Mouse (Mus musculus) heart, embryonic 13.5 days (tissue): ENCODE data around the gene Dhrs13. TPM values are rescaled to one million over a fixed set of nuclear protein-coding genes. Genes with fewer than 3 reads are reported as not detected.

Source experiments
- ATAC-seq: fragments of 200-750 bp; cut with Nextera tagmentation; 2 replicates; pipeline ENCODE4 v1.8.0; 2017; ENCODE audit warnings: moderate TSS enrichment; ENCODE audit not compliant: insufficient number of reproducible peaks, low FRiP score, low TSS enrichment; ENCODE audit errors: extremely low read depth
- H3K27ac ChIP-seq: fragments of 300-500 bp; sonication (generic); replicated peaks from 2 replicates; pipeline ENCODE4 v1.5.1; 2015; ENCODE audit warnings: moderate library complexity, mild to moderate bottlenecking, inconsistent platforms
- H3K27me3 ChIP-seq: fragments of 300-500 bp; sonication (generic); replicated peaks from 2 replicates; pipeline ENCODE4 v1.6.1; 2015; ENCODE audit warnings: mild to moderate bottlenecking, inconsistent platforms
- H3K36me3 ChIP-seq: fragments of 300-500 bp; sonication (generic); 2 replicates; pipeline ENCODE4 v1.6.1; 2015; ENCODE audit warnings: mild to moderate bottlenecking, inconsistent platforms
- H3K4me1 ChIP-seq: fragments of 300-500 bp; sonication (generic); 2 replicates; pipeline ENCODE4 v1.6.1; 2015; ENCODE audit warnings: inconsistent platforms
- H3K4me2 ChIP-seq: fragments of 300-500 bp; sonication (generic); 2 replicates; pipeline ENCODE4 v1.6.1; 2015; ENCODE audit warnings: inconsistent platforms, mild to moderate bottlenecking, moderate library complexity
- H3K4me3 ChIP-seq: fragments of 300-500 bp; sonication (generic); 2 replicates; pipeline ENCODE4 v1.5.1; 2015; ENCODE audit warnings: moderate library complexity, mild to moderate bottlenecking, inconsistent platforms
- H3K9ac ChIP-seq: fragments of 300-500 bp; sonication (generic); 2 replicates; pipeline ENCODE4 v1.6.1; 2015; ENCODE audit warnings: inconsistent platforms, mild to moderate bottlenecking, moderate library complexity
- H3K9me3 ChIP-seq: fragments of 300-500 bp; sonication (generic); 2 replicates; pipeline ENCODE4 v1.6.1; 2016; ENCODE audit warnings: inconsistent platforms
- WGBS: fragments of 180-500 bp; shearing (Covaris S2); methylation state at CpG from one replicate; pipeline ENCODE4 v1.1.7; 2015; ENCODE audit warnings: mixed read lengths; 5-methylcytosine and 5-hydroxymethylcytosine counted together
- microRNA counts: library from miRNA; unstranded; fragments of <30 nt; microRNA quantifications from one replicate; lab custom pipeline; 2016
- microRNA-seq: library from miRNA; unstranded; fragments of <30 nt; microRNA quantifications from one replicate; pipeline ENCODE4, GENCODE M21; 2016
- polyA plus RNA-seq: library from polyadenylated mRNA; unstranded; fragments of >200 nt; fragmentation: Nextera tagmentation; extraction: Ambion mirVana; gene quantifications from 2 replicates; pipeline ENCODE4 v1.2.1, GENCODE M21; 2015

The Dhrs13 gene
- polyA plus RNA-seq, 1 experiment from 2014 or later: 13.2 TPM

DNA sequence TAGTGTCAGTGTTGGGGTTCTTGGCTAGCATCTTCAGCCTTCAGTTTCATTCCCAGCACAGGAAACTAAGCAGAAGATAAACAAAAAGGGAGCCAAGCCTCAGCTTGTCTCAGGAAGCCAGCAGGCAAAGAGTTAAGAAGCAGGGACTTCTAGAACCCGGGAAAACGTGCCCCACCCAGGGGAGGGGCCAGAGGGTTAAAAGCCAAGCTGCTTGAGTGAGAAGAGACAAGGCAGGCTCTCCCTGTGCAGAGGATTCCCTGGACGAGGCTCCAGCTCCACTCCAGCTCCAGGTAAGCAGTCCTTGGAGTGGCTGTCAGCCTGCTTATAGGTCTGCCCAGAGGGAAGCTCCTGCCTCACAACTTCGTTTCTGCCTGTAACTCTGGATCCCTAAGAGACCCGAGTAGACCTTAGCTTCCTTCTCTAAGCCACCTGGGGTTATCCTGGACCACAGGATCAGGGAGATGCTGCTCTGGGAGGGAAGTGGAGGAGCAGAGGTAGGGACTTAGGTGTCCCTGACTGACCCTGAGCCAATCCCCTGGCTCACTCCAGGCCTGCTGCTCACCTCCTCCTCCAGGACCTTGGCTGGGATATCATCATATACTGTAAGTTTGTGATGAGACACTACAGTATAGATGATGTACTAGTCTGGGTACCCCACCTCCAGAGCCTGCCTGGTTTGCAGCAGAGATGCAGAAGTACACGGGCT lies 40.5 kb downstream of the Dhrs13 start:
- peak overlapping the region; percentile 56 for H3K27ac ChIP-seq
- WGBS: 15% methylated on average over 6 of the region's 6 CpGs
- no peaks in the 10 kb centered on the region for H3K27me3 ChIP-seq
- H3K4me3 ChIP-seq: peak overlapping the region; percentile 24
- H3K36me3 ChIP-seq: peaks cover 62% of the 10 kb centered on the region
- peaks cover 20% of the 10 kb centered on the region for H3K4me1 ChIP-seq
- H3K9me3 ChIP-seq: no peaks in the 10 kb centered on the region
- H3K9ac ChIP-seq: peak overlapping the region; percentile 55; the same call in 1 of the 2 replicates
- H3K4me2 ChIP-seq: peak overlapping the region; percentile 50
- ATAC-seq: no peak

DNA sequence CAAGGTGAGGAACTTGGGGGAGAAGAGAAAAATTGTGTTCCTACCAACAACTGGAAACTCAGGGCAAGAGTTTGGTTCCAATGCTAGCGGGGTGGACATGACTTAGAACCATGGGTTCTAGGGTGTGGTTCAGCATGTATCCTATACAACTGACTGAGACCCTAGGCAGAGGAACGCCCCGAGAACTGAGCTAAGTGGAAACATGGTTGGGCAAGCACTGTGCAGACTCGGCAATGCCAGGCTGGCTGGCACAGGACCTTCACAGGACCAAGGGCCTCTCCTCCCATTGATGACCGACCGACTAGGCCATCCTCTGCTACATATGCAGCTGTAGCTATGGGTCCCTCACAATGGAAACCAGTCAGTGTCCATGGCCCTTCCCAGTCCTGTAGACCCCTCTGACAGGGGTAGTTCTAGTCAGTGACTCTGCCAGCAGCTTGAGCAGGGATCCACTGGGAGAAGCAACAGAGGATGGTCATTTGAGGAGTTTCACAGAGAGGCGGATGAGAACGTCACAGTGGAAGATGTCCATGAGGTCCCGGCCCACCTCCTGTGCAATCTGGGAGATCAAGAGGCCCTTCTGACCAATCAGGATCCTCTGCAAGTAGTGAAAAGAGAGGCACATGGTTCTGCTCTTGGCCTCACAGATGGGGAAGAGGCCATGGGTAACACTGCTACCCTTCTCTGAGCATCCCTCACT lies 41.6 kb downstream of the Dhrs13 start:
- no peak for ATAC-seq

DNA sequence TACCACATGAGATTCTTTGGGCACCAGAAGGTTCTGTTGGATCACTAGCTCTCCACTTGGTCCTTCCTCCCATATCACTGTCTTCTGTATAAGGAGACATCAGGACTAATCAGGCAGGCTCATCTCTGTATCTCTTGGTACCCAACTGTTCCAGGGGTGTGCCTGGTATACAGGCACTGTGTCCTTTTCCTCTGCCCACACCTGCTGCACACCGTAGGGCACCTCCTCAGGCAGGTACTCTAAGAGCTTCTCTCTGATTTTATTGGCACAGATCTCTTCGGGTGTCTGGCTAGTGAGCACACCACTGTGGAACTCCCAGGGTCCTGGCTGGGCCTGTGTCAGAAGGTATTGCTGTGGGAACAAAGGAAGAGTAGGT lies 42.2 kb downstream of the Dhrs13 start:
- Histone ChIP-seq H3K27ac (no peak overlapping the region), H3K9me3 (no peaks in the 10 kb centered on the region), H3K4me2 (peak overlapping the region; percentile 50), H3K9ac (no peak overlapping the region), H3K4me3 (peak overlapping the region; percentile 3; the same call in 1 of the 2 replicates), H3K27me3 (no peaks in the 10 kb centered on the region), H3K4me1 (peaks cover 25% of the 10 kb centered on the region), H3K36me3 (peaks cover 69% of the 10 kb centered on the region)
- WGBS: 82% methylated on average over 2 of the region's 2 CpGs
- ATAC-seq: no peak

More for the DNA sequence above, 41.6 kb downstream of the Dhrs13 start:
- no peaks in the 10 kb centered on the region for H3K9me3 ChIP-seq
- H3K4me2 ChIP-seq: peak overlapping the region; percentile 50
- 84% methylated on average over 9 of the region's 9 CpGs for WGBS
- no peak overlapping the region for H3K9ac ChIP-seq
- peaks cover 69% of the 10 kb centered on the region for H3K36me3 ChIP-seq
- peaks cover 20% of the 10 kb centered on the region for H3K4me1 ChIP-seq
- no peaks in the 10 kb centered on the region for H3K27me3 ChIP-seq
- H3K27ac ChIP-seq: no peak overlapping the region; the same call in 1 of the 2 replicates
- H3K4me3 ChIP-seq: peak overlapping the region; percentile 24; the same call in 1 of the 2 replicates

DNA sequence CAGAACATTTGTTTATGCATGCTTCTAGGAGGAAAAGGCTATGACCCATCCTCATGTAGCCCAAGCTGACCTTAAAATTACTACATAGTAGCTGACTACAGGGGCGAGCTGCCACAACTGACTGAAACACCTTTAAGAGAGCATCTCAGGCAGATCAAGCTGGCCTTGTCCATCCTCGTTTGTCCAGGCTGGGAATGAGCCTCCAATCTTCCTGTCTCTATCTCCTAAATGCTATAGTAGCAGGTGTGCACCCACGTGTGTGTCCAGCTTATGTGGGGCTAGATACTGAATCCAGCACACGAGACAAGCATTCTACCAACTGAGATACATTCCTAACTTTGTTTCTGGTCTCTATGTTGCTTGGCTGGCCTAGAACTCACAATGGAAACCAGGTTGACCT lies 42.6 kb downstream of the Dhrs13 start:
- H3K4me3 ChIP-seq: peak overlapping the region; percentile 3; the same call in 1 of the 2 replicates
- H3K9ac ChIP-seq: no peak overlapping the region; the same call in 1 of the 2 replicates
- peaks cover 25% of the 10 kb centered on the region for H3K4me1 ChIP-seq
- no peak overlapping the region for H3K27ac ChIP-seq
- H3K27me3 ChIP-seq: no peaks in the 10 kb centered on the region
- 70% methylated on average over 4 of the region's 4 CpGs for WGBS
- H3K36me3 ChIP-seq: peaks cover 69% of the 10 kb centered on the region
- peak overlapping the region; percentile 50; the same call in 1 of the 2 replicates for H3K4me2 ChIP-seq
- no peak for ATAC-seq
- H3K9me3 ChIP-seq: no peaks in the 10 kb centered on the region

DNA sequence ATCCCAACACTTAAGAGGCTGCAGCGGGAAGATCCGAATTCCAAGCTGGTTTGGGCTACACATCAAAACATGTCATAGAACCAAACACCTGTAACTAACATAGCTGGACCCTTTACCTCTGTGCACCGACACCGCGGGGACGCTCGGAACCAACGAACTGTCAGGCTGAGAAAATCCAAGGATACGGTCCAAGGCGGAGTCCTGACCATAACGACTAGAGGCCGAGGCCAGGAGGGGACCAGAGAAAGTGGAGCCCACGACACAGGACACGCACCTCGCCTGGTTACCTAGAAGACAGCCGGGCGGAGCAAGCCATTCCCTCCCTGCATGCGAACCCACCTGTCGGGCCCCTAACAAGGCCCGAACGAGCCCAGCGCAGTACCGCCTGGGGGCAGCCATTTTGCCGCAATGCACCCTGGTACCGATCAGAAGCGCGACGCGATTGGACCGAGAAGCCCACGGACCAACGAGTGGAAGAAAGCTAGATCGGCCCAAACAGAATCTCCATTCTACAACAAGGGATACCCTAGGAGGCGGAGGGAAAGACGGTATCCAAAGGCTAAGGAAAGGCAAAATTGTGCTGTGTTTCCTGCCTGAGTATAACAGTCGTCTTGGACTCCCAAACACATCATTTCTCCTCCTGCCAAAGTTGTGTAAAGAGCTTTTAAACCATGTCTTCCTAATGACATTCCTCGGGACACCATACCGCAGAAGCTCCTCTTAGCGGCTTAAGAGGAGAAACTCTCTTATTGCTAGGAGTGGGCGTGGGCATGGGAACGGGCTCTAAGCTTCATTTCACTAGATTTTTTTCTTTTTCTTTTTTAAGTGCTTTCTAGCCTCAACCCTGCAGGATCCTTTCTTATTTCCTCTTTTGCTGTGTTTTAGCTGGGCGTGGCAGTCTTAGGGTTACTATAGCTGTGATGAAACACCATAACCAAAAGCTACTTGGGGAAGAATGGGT lies 48.2 kb downstream of the Dhrs13 start, which contains the start of gene Eral1:
TSS of gene Eral1 (minus strand) at position 423 of the 961 bp plus-strand sequence.
- peaks cover 29% of the 10 kb centered on the region for H3K36me3 ChIP-seq
- H3K4me3 ChIP-seq: peak within 1 kb of the TSS; percentile 93
- peak within 1 kb of the TSS; percentile 81 for H3K4me2 ChIP-seq
- no peaks in the 10 kb centered on the region for H3K9me3 ChIP-seq
- ATAC-seq: peak; percentile 85
- peaks cover 15% of the 10 kb centered on the region for H3K4me1 ChIP-seq
- H3K27me3 ChIP-seq: no peaks in the 10 kb centered on the region
- peak within 1 kb of the TSS; percentile 92 for H3K9ac ChIP-seq
- H3K27ac ChIP-seq: peak within 1 kb of the TSS; percentile 74
- WGBS: under 1% methylated on average over 42 of the region's 42 CpGs

DNA sequence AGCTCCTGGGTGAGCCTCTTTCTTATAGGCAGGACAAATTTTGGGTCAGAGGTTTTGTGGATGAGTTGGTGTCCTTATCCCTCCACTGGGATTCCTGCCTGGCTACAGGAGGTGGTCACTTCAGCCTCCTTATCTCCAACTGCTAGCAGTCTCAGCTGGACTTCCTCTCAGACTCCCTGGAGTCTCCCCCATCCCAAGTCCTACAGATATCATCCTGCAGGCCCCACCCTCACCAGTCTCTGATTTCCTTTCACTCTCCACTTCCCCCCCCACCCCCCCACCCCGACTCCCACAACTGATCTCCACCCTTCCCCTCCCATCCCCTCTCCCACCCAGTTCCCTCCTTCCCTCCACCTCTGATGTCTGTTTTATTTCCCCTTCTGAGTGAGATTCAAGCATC lies 51.5 kb downstream of the Dhrs13 start:
- no peaks in the 10 kb centered on the region for H3K9me3 ChIP-seq
- H3K27ac ChIP-seq: peak overlapping the region; percentile 46
- H3K27me3 ChIP-seq: no peaks in the 10 kb centered on the region
- no peak overlapping the region for H3K4me3 ChIP-seq
- ATAC-seq: no peak; the same call in 1 of the 2 replicates
- H3K4me1 ChIP-seq: peaks cover 15% of the 10 kb centered on the region
- H3K4me2 ChIP-seq: no peak overlapping the region
- no peak overlapping the region for H3K9ac ChIP-seq
- H3K36me3 ChIP-seq: no peaks in the 10 kb centered on the region
- 9% methylated on average over 1 of the region's 1 CpGs for WGBS

DNA sequence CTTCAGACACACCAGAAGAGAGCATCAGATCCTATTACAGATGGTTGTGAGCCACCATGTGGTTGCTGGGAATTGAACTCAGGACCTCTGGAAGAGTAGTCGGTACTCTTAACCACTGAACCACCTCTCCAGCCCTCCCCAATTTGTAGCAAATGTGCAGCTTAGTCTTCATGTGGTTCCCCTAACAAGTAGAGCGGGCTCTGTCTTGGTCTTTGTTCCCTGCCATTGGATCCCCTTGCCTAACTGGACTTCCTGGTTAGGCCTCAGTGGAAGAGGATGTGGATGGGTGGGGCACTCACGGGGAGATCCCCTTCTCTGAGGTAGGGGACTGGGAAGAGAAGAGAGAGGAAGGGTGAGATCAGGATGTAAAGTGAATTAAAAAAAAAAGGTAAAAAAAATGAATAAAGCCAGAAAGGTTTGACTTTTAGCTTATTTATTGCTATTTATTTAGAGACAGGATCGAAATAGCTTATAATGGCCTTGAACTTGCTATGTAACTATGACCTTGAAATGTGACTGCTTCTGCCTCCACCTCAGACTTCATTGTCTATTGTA lies 54.9 kb downstream of the Dhrs13 start:
- 73% methylated on average over 4 of the region's 4 CpGs for WGBS

More for the DNA sequence above, 54.9 kb downstream of the Dhrs13 start:
- Histone ChIP-seq H3K27me3 (no peaks in the 10 kb centered on the region), H3K27ac (0 out of 2 replicates have a peak overlapping the region, but pooled peaks have one; percentile 24), H3K36me3 (no peaks in the 10 kb centered on the region), H3K4me1 (no peaks in the 10 kb centered on the region; the same call in 1 of the 2 replicates), H3K4me2 (no peak overlapping the region), H3K4me3 (no peak overlapping the region), H3K9ac (no peak overlapping the region), H3K9me3 (no peaks in the 10 kb centered on the region)
- ATAC-seq: no peak

MicroRNA genes within 50 kb of the gene (microRNA counts, 519-probe panel; counts per million panel counts)
- microRNA mmu-miR-144 (lab: Ali Mortazavi, UCI): 6,344 counts per million, percentile 95 among the panel's probes with 10 or more counts
- microRNA mmu-miR-451 (lab: Ali Mortazavi, UCI): 5,938 counts per million, percentile 92 among the panel's probes with 10 or more counts

Small RNAs within 50 kb of the gene (microRNA-seq; reads per million reads assigned to microRNA genes)
- gene Mir144 (253 reads per million, percentile 66 among the genes with 10 or more reads in this experiment), gene Mir451a (not detected), gene Mir451b (not detected)

Other genes with a start within 250 kb of the Dhrs13 start
- gene Gm10277, start 244.5 kb upstream of the Dhrs13 start, polyA plus RNA-seq: 1.1 and 1.3 TPM in 2 replicates
- gene Pipox, start 138.2 kb upstream of the Dhrs13 start, polyA plus RNA-seq: 4.6 and 4.9 TPM in 2 replicates
- gene Sez6, start 101.5 kb upstream of the Dhrs13 start, polyA plus RNA-seq: 0.09 and 0.20 TPM in 2 replicates
- gene Phf12, start 49.5 kb upstream of the Dhrs13 start, polyA plus RNA-seq: 8.6 and 9.9 TPM in 2 replicates
- gene Flot2, start 5.7 kb downstream of the Dhrs13 start, polyA plus RNA-seq: 71.8 and 83.9 TPM in 2 replicates
- 23.6 and 24.3 TPM in 2 replicates for gene Eral1, start 48.1 kb downstream of the Dhrs13 start, polyA plus RNA-seq
- 16.5 and 17.7 TPM in 2 replicates for gene Fam222b, start 62.4 kb downstream of the Dhrs13 start, polyA plus RNA-seq
- gene Traf4, start 133.3 kb downstream of the Dhrs13 start, polyA plus RNA-seq: 41.2 and 43.0 TPM in 2 replicates
- gene Nek8, start 144.4 kb downstream of the Dhrs13 start, polyA plus RNA-seq: 12.7 and 13.2 TPM in 2 replicates
- 14.3 and 14.7 TPM in 2 replicates for gene Tlcd1, start 144.4 kb downstream of the Dhrs13 start, polyA plus RNA-seq
- gene Rpl23a, start 151.3 kb downstream of the Dhrs13 start, polyA plus RNA-seq: 833 and 868 TPM in 2 replicates
- gene Rab34, start 156.2 kb downstream of the Dhrs13 start, polyA plus RNA-seq: 57.5 and 60.9 TPM in 2 replicates
- 2.2 and 2.9 TPM in 2 replicates for gene Proca1, start 161.1 kb downstream of the Dhrs13 start, polyA plus RNA-seq
- gene Sdf2, start 213.5 kb downstream of the Dhrs13 start, polyA plus RNA-seq: 54.1 and 60.7 TPM in 2 replicates
- gene Supt6, start 213.7 kb downstream of the Dhrs13 start, polyA plus RNA-seq: 16.6 and 17.0 TPM in 2 replicates
- 56.4 and 59.8 TPM in 2 replicates for gene 2610507B11Rik, start 229.5 kb downstream of the Dhrs13 start, polyA plus RNA-seq